Comparison of ENCODE assay signal across 8 mouse cellular contexts in genomic region chr2:167064601-167065295, GRCm38 (mm10). TPM values are rescaled to one million over a fixed set of nuclear protein-coding genes. Genes with fewer than 3 reads are reported as not detected.
DNase-seq lines count a peak whose midpoint lies in the region; ATAC-seq and TF ChIP-seq lines count a peak whose summit lies in the region.

No protein-coding gene starts in this region.

- no peak for TF ChIP-seq POLR2A in bone marrow macrophage, adult 2 months (IDR thresholded peaks at IDR 0.05; ENCODE audit: borderline replicate concordance, low read depth, low read length)

- no peak for TF ChIP-seq CTCF in bone marrow macrophage, adult 2 months (IDR thresholded peaks at IDR 0.05; ENCODE audit: low read depth, low read length)
- no peak for TF ChIP-seq CTCF in hindbrain, postnatal 0 days (IDR thresholded peaks at IDR 0.05; ENCODE audit: low read depth)

- 25% methylated on average over 9 of the region's 9 CpGs for WGBS in heart, embryonic 14.5 days
- WGBS in hindbrain, postnatal 0 days, result 26% methylated on average over 9 of the region's 9 CpGs
- 29% methylated on average over 9 of the region's 9 CpGs for WGBS in midbrain, embryonic 16.5 days

- no peak for DNase-seq in heart, adult 18-20 months
- no peak for DNase-seq in hindbrain, postnatal 0 days (ENCODE audit: low spot score)
- no peak for DNase-seq in retina, postnatal 1 day
- DNase-seq in urinary bladder, adult 18-20 months (ENCODE audit: low spot score in 2 of 2), result no peak

- H3K36me3 ChIP-seq in heart, embryonic 14.5 days (ENCODE audit: control insufficient read depth, insufficient read depth, low read length), result peaks cover 26% of the 10 kb centered on the region
- H3K36me3 ChIP-seq in hindbrain, postnatal 0 days (ENCODE audit: insufficient read depth, low read length), result peaks cover 13% of the 10 kb centered on the region
- H3K36me3 ChIP-seq in midbrain, embryonic 16.5 days (ENCODE audit: control insufficient read depth, insufficient read depth, low read length), result peaks cover 16% of the 10 kb centered on the region

- H3K9ac ChIP-seq in heart, embryonic 14.5 days (ENCODE audit: low read length), result peak overlapping the region; percentile 92
- peak overlapping the region; percentile 40 for H3K9ac ChIP-seq in hindbrain, postnatal 0 days (replicated peaks; ENCODE audit: low read length)
- peak overlapping the region; percentile 62 for H3K9ac ChIP-seq in midbrain, embryonic 16.5 days (ENCODE audit: low read depth, low read length)

- no peaks in the 10 kb centered on the region for H3K27me3 ChIP-seq in heart, embryonic 14.5 days (ENCODE audit: control insufficient read depth, insufficient read depth, low read length)
- no peaks in the 10 kb centered on the region for H3K27me3 ChIP-seq in hindbrain, postnatal 0 days (ENCODE audit: insufficient read depth, low read length)
- no peaks in the 10 kb centered on the region for H3K27me3 ChIP-seq in midbrain, embryonic 16.5 days (ENCODE audit: control insufficient read depth, insufficient read depth, low read depth, low read length)

- H3K9me3 ChIP-seq in heart, embryonic 14.5 days (ENCODE audit: control insufficient read depth, low read length), result no peaks in the 10 kb centered on the region
- H3K9me3 ChIP-seq in hindbrain, postnatal 0 days (ENCODE audit: low read length), result no peaks in the 10 kb centered on the region
- no peaks in the 10 kb centered on the region for H3K9me3 ChIP-seq in midbrain, embryonic 16.5 days (replicated peaks; ENCODE audit: control insufficient read depth, low read length, poor library complexity, severe bottlenecking)

- H3K4me2 ChIP-seq in heart, embryonic 14.5 days (ENCODE audit: low read length), result peak overlapping the region; percentile 87
- H3K4me2 ChIP-seq in hindbrain, postnatal 0 days (ENCODE audit: low read depth, low read length), result peak overlapping the region; percentile 86
- peak overlapping the region; percentile 81 for H3K4me2 ChIP-seq in midbrain, embryonic 16.5 days (ENCODE audit: low read length)

- peak overlapping the region; percentile 38 to 49; a peak in 3 of 4 replicates for H3K27ac ChIP-seq in heart, embryonic 14.5 days (replicated peaks in 1 of 2; ENCODE audit: control insufficient read depth in 1 of 2, insufficient read depth in 1 of 2, low read depth in 2 of 2, low read length in 2 of 2)
- H3K27ac ChIP-seq in bone marrow macrophage, adult 2 months (ENCODE audit: insufficient read depth, low read depth, low read length), result peak overlapping the region; percentile 38; the same call in 1 of the 2 replicates
- no peak overlapping the region for H3K27ac ChIP-seq in hindbrain, postnatal 0 days
- 0 out of 2 replicates have a peak overlapping the region, but pooled peaks have one; percentile 5 for H3K27ac ChIP-seq in midbrain, embryonic 16.5 days (ENCODE audit: low read length)

- peaks cover 14 to 29% of the 10 kb centered on the region in 2 experiments for H3K4me1 ChIP-seq in heart, embryonic 14.5 days (ENCODE audit: control insufficient read depth in 2 of 2, insufficient read depth in 2 of 2, low read length in 2 of 2)
- peaks cover 18% of the 10 kb centered on the region for H3K4me1 ChIP-seq in bone marrow macrophage, adult 2 months (ENCODE audit: control insufficient read depth, insufficient read depth, low read length)
- peaks cover 16% of the 10 kb centered on the region for H3K4me1 ChIP-seq in hindbrain, postnatal 0 days (ENCODE audit: insufficient read depth, low read length)
- H3K4me1 ChIP-seq in midbrain, embryonic 16.5 days (ENCODE audit: control insufficient read depth, insufficient read depth, low read length), result peaks cover 33% of the 10 kb centered on the region

- no peak for ATAC-seq in heart, embryonic 14.5 days (ENCODE audit: insufficient number of reproducible peaks, insufficient read depth, low FRiP score, low read depth)
- ATAC-seq in hindbrain, postnatal 0 days, result no peak
- no peak for ATAC-seq in midbrain, embryonic 16.5 days
- ATAC-seq in erythroid progenitor cell, adult 5-6 weeks (replicated peaks; ENCODE audit: low FRiP score, poor library complexity, severe bottlenecking), result no peak

- peak overlapping the region; percentile 35 to 92 for H3K4me3 ChIP-seq in heart, embryonic 14.5 days (ENCODE audit: control insufficient read depth in 1 of 2, insufficient read depth in 1 of 2, low read depth in 1 of 2, low read length in 2 of 2)
- peak overlapping the region; percentile 62 for H3K4me3 ChIP-seq in bone marrow macrophage, adult 2 months (ENCODE audit: insufficient read depth, low read length)
- peak overlapping the region; percentile 69 for H3K4me3 ChIP-seq in hindbrain, postnatal 0 days (ENCODE audit: low read length)
- peak overlapping the region; percentile 91 for H3K4me3 ChIP-seq in midbrain, embryonic 16.5 days (ENCODE audit: low read depth, low read length)

RNA-seq across cellular contexts. Expression of gene Znfx1, which starts 1.9 kb away (rescaled TPM):
- 7.8 TPM in 2 replicates for polyA plus RNA-seq in heart, embryonic 14.5 days (2014; fragmentation: Nextera tagmentation; extraction: Ambion mirVana)
- 10 to 100 TPM; 40.6 to 45.6 TPM for total RNA-seq in heart, adult 18-20 months (2021)
- 91.4 and 108 TPM in 2 replicates for polyA plus RNA-seq in bone marrow macrophage, adult 2 months (2012; ENCODE audit: insufficient read depth, insufficient read length, missing spikeins)
- total RNA-seq in hindbrain, postnatal 0 days (2014; rRNA removed), result 31.6 and 34.9 TPM in 2 replicates
- polyA plus RNA-seq in hindbrain, postnatal 0 days (2015; fragmentation: Nextera tagmentation; extraction: Ambion mirVana), result 4.9 and 5.8 TPM in 2 replicates
- 6.2 and 8.0 TPM in 2 replicates for polyA plus RNA-seq in midbrain, embryonic 16.5 days (2015; fragmentation: Nextera tagmentation; extraction: Ambion mirVana)
- 44.0 and 51.2 TPM in 2 replicates for total RNA-seq in erythroid progenitor cell, adult 5-6 weeks (2015; ENCODE audit: low replicate concordance)
- 51.1 and 70.8 TPM in 2 replicates for total RNA-seq in erythroid progenitor cell, adult 5-6 weeks (2017; ENCODE audit: low replicate concordance)

RNA-seq across cellular contexts. Expression of gene Ddx27, which starts 49.8 kb away (rescaled TPM):
- polyA plus RNA-seq in heart, embryonic 14.5 days (2014; fragmentation: Nextera tagmentation; extraction: Ambion mirVana), result 22.2 and 23.0 TPM in 2 replicates
- total RNA-seq in heart, adult 18-20 months (2021), result 10 to 100 TPM in 1 of 2 experiments, 1 to 10 TPM in 1; 9.8 to 10.1 TPM
- 20.4 TPM in 2 replicates for polyA plus RNA-seq in bone marrow macrophage, adult 2 months (2012; ENCODE audit: insufficient read depth, insufficient read length, missing spikeins)
- 27.5 and 29.4 TPM in 2 replicates for total RNA-seq in hindbrain, postnatal 0 days (2014; rRNA removed)
- 36.7 and 38.3 TPM in 2 replicates for polyA plus RNA-seq in hindbrain, postnatal 0 days (2015; fragmentation: Nextera tagmentation; extraction: Ambion mirVana)
- polyA plus RNA-seq in midbrain, embryonic 16.5 days (2015; fragmentation: Nextera tagmentation; extraction: Ambion mirVana), result 37.6 and 37.8 TPM in 2 replicates
- total RNA-seq in erythroid progenitor cell, adult 5-6 weeks (2015; ENCODE audit: low replicate concordance), result 31.4 and 35.6 TPM in 2 replicates
- total RNA-seq in erythroid progenitor cell, adult 5-6 weeks (2017; ENCODE audit: low replicate concordance), result 44.6 and 49.5 TPM in 2 replicates

Comparison
In these comparisons a context has a peak if more than half of its experiments do, and no peak if none do; other contexts are left out.
1. H3K9ac ChIP-seq: peak in every context shown above with its lines; median percentile 92 in heart, embryonic 14.5 days; 62 in midbrain, embryonic 16.5 days; 40 in hindbrain, postnatal 0 days.
2. RNA of gene Znfx1, which starts 1.9 kb away (polyA plus RNA-seq): 91.4 to 108 TPM in bone marrow macrophage, adult 2 months; 7.8 TPM in heart, embryonic 14.5 days, 6.2 to 8.0 TPM in midbrain, embryonic 16.5 days and 4.9 to 5.8 TPM in hindbrain, postnatal 0 days; every median in the first group is over 10 times any median in the second.
3. Peak in every context shown above with its lines, with median percentiles within 50 percentile points of each other: H3K4me2 ChIP-seq and H3K4me3 ChIP-seq.